Mouse (Mus musculus) thymus, adult 2 months (tissue): ENCODE data around the gene Lmx1b.

Experiments
- CTCF ChIP-seq: fragments of 200-500 bp; IDR thresholded peaks from 2 replicates; pipeline ENCODE4 v1.5.1; 2012; ENCODE audit warnings: mild to moderate bottlenecking, control low read depth, low read length, moderate library complexity, borderline replicate concordance; ENCODE audit not compliant: control insufficient read depth, poor library complexity, insufficient read depth; ENCODE audit errors: extremely low read depth
- POLR2A ChIP-seq: fragments of 200-500 bp; IDR thresholded peaks from 2 replicates; pipeline ENCODE4 v1.6.1; 2012; ENCODE audit warnings: mild to moderate bottlenecking, low read length, control low read depth, moderate library complexity; ENCODE audit not compliant: control insufficient read depth, poor library complexity, insufficient read depth; ENCODE audit errors: extremely low read depth

DNA sequence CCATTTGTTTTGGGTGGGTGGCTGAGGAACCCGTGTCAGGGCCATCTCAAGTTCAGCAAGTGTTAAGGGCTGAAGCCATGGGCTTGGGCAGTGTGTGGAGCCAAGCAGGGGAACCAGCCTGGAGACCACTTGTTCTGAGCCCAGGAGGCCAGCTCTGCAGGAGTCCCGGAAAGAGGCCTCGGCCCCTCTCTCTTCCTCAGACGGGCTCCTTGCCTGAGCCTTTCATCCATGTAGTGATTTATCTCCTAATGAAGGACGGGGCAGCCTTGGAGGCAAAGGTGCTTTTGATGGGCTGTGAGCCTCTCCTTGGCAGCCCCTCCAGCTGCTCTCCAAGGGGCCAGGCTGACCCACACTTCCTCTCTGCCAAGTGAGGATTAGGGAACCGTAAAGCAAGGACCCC is 42.8 kb upstream of the Lmx1b start:
- TF ChIP-seq CTCF, result no peak
- no peak for TF ChIP-seq POLR2A
